Mouse (Mus musculus) heart, embryonic 14.5 days (tissue): ENCODE measurements around the gene Klhl8. TPM values are rescaled to one million over a fixed set of nuclear protein-coding genes. Genes with fewer than 3 reads are reported as not detected.

Source experiments
- ATAC-seq: fragments of 200-750 bp; cut with Nextera tagmentation; 2 replicates; pipeline ENCODE4 v1.8.0; 2017; ENCODE audit warnings: low read depth, moderate TSS enrichment; ENCODE audit not compliant: insufficient number of reproducible peaks, insufficient read depth, low FRiP score
- H3K27ac ChIP-seq, 2 experiments: fragments of 200-500 bp in 1 of 2; fragments of 300-500 bp in 1 of 2; sonication (generic) in 1 of 2; replicated peaks in 1 of 2; 2 replicates each; pipeline ENCODE4 v1.5.1; 2012 to 2014; ENCODE audit warnings: low read depth in 2 of 2, low read length in 2 of 2, control low read depth in 1 of 2, mild to moderate bottlenecking in 1 of 2, mixed read lengths in 1 of 2; ENCODE audit not compliant: control insufficient read depth in 1 of 2, insufficient read depth in 1 of 2
- H3K27me3 ChIP-seq: fragments of 300-500 bp; sonication (generic); 2 replicates; pipeline ENCODE4 v1.6.1; 2014; ENCODE audit warnings: mild to moderate bottlenecking, low read length, control low read depth; ENCODE audit not compliant: control insufficient read depth, insufficient read depth
- H3K36me3 ChIP-seq: fragments of 300-500 bp; sonication (generic); 2 replicates; pipeline ENCODE4 v1.6.1; 2014; ENCODE audit warnings: mild to moderate bottlenecking, control low read depth, low read length, mixed read lengths; ENCODE audit not compliant: control insufficient read depth, insufficient read depth
- H3K4me1 ChIP-seq, 2 experiments: fragments of 200-500 bp in 1 of 2; fragments of 300-500 bp in 1 of 2; sonication (generic) in 1 of 2; 2 replicates each; pipeline ENCODE4 v1.6.1; 2012 to 2014; ENCODE audit warnings: low read length in 2 of 2, control low read depth in 1 of 2, mixed read lengths in 1 of 2; ENCODE audit not compliant: control insufficient read depth in 2 of 2, insufficient read depth in 2 of 2
- H3K4me2 ChIP-seq: fragments of 300-500 bp; sonication (generic); 2 replicates; pipeline ENCODE4 v1.6.1; 2014; ENCODE audit warnings: mild to moderate bottlenecking, low read length
- H3K4me3 ChIP-seq, 2 experiments: fragments of 200-500 bp in 1 of 2; fragments of 300-500 bp in 1 of 2; sonication (generic) in 1 of 2; 2 replicates each; pipeline ENCODE4 v1.5.1; 2012 to 2014; ENCODE audit warnings: low read length in 2 of 2, mild to moderate bottlenecking in 2 of 2, control low read depth in 1 of 2, low read depth in 1 of 2, moderate library complexity in 1 of 2; ENCODE audit not compliant: control insufficient read depth in 1 of 2, insufficient read depth in 1 of 2
- H3K9ac ChIP-seq: fragments of 300-500 bp; sonication (generic); 2 replicates; pipeline ENCODE4 v1.6.1; 2014; ENCODE audit warnings: mild to moderate bottlenecking, low read length
- H3K9me3 ChIP-seq: fragments of 300-500 bp; sonication (generic); 2 replicates; pipeline ENCODE4 v1.6.1; 2016; ENCODE audit warnings: low read length, control low read depth; ENCODE audit not compliant: control insufficient read depth
- whole genome bisulfite sequencing: fragments of 180-500 bp; shearing (Covaris S2); extraction: QIAGEN DNeasy Blood & Tissue Kit; methylation state at CpG from one replicate; pipeline ENCODE4 v1.1.7; 2014; 5-methylcytosine and 5-hydroxymethylcytosine counted together
- polyA plus RNA-seq: library from polyadenylated mRNA; unstranded; fragments of >200 nt; fragmentation: Nextera tagmentation; extraction: Ambion mirVana; gene quantifications from 2 replicates; pipeline ENCODE4 v1.2.1, GENCODE M21; 2014

Gene Klhl8
- polyA plus RNA-seq, 1 experiment from 2014 or later: 11.9 TPM

GRCm38 (mm10) chr5:103845418-103846153 lies 65.5 kb downstream of the Klhl8 start:
- no peak overlapping the region for H3K27ac ChIP-seq
- no peaks in the 10 kb centered on the region for H3K9me3 ChIP-seq
- H3K36me3 ChIP-seq: peaks cover 83% of the 10 kb centered on the region
- H3K4me2 ChIP-seq: no peak overlapping the region
- H3K9ac ChIP-seq: no peak overlapping the region
- ATAC-seq: no peak
- H3K4me3 ChIP-seq: no peak overlapping the region
- no peaks in the 10 kb centered on the region for H3K4me1 ChIP-seq
- WGBS: 84% methylated on average over 19 of the region's 19 CpGs
- no peaks in the 10 kb centered on the region for H3K27me3 ChIP-seq

- Histone ChIP-seq H3K4me3 (no peak overlapping the region), H3K9me3 (no peaks in the 10 kb centered on the region), H3K4me2 (no peak overlapping the region), H3K27ac (no peak overlapping the region), H3K9ac (no peak overlapping the region), H3K4me1 (peaks cover 10 to 12% of the 10 kb centered on the region in 2 experiments), H3K27me3 (no peaks in the 10 kb centered on the region), H3K36me3 (peaks cover 68% of the 10 kb centered on the region)
- 48% methylated on average over 1 of the region's 1 CpGs for WGBS
- ATAC-seq: no peak
These were observed 67.1 kb downstream of the Klhl8 start for GRCm38 (mm10) chr5:103843938-103844337.

DNA sequence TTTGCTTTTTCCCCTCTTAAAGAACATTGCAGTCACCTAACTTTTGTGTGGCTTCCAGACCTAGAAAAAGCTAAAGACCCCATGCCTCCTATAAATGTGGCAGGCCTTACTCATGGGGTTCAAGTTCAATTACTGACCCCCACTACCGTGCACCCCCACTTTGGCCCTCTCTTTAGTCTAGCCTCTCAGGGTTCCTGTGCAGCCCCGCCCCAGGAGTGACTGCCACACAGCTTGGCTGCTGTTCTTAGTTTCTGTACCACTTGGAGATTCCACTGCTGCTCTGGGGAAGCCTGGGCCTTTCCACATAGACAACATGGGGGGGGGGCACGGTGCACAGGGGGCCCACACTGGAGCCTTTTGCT lies 71.8 kb downstream of the Klhl8 start:
- Histone ChIP-seq H3K36me3 (peaks cover 37% of the 10 kb centered on the region), H3K4me1 (peaks cover 25 to 36% of the 10 kb centered on the region in 2 experiments), H3K4me3 (no peak overlapping the region), H3K27ac (peak overlapping the region; percentile 37 to 68; a peak in 3 of 4 replicates), H3K4me2 (no peak overlapping the region), H3K9me3 (no peaks in the 10 kb centered on the region), H3K9ac (no peak overlapping the region), H3K27me3 (no peaks in the 10 kb centered on the region)
- 54% methylated on average over 3 of the region's 3 CpGs for WGBS
- 0 out of 2 replicates have a peak, but pooled peaks have one; percentile 10 for ATAC-seq

- Histone ChIP-seq H3K36me3 (peaks cover 37% of the 10 kb centered on the region), H3K27ac (peak overlapping the region; percentile 37 to 68; a peak in 2 of 4 replicates), H3K9ac (no peak overlapping the region), H3K4me3 (no peak overlapping the region), H3K9me3 (no peaks in the 10 kb centered on the region), H3K4me2 (no peak overlapping the region), H3K27me3 (no peaks in the 10 kb centered on the region), H3K4me1 (peaks cover 28 to 41% of the 10 kb centered on the region in 2 experiments)
- 84% methylated on average over 15 of the region's 15 CpGs for whole genome bisulfite sequencing
- 0 out of 2 replicates have a peak, but pooled peaks have one; percentile 42 for ATAC-seq
These were observed 72.4 kb downstream of the Klhl8 start for GRCm38 (mm10) chr5:103838550-103839264.

- no peaks in the 10 kb centered on the region for H3K9me3 ChIP-seq
- no peak overlapping the region for H3K4me2 ChIP-seq
- no peak overlapping the region for H3K4me3 ChIP-seq
- H3K9ac ChIP-seq: no peak overlapping the region
- 56% methylated on average over 10 of the region's 11 CpGs for WGBS
- 0 out of 2 replicates have a peak, but pooled peaks cover 2% of the 10 kb centered on the region for H3K27me3 ChIP-seq
- no peak overlapping the region for H3K27ac ChIP-seq
- ATAC-seq: no peak
- H3K4me1 ChIP-seq: peaks cover 29 to 41% of the 10 kb centered on the region in 2 experiments
- peaks cover 18% of the 10 kb centered on the region for H3K36me3 ChIP-seq
These were observed 74.8 kb downstream of the Klhl8 start for GRCm38 (mm10) chr5:103836148-103836784.

- Histone ChIP-seq H3K9ac (no peak overlapping the region), H3K27ac (no peak overlapping the region), H3K4me3 (no peak overlapping the region), H3K27me3 (0 out of 2 replicates have a peak, but pooled peaks cover 2% of the 10 kb centered on the region), H3K4me1 (peaks cover 29 to 41% of the 10 kb centered on the region in 2 experiments), H3K9me3 (no peaks in the 10 kb centered on the region), H3K4me2 (no peak overlapping the region), H3K36me3 (peaks cover 14% of the 10 kb centered on the region)
- 64% methylated on average over 15 of the region's 15 CpGs for WGBS
- no peak; the same call in 1 of the 2 replicates for ATAC-seq
These were observed 75.5 kb downstream of the Klhl8 start for GRCm38 (mm10) chr5:103835471-103836147.

- Histone ChIP-seq H3K4me1 (peaks cover 24 to 37% of the 10 kb centered on the region in 2 experiments), H3K4me2 (no peak overlapping the region), H3K9ac (no peak overlapping the region), H3K9me3 (no peaks in the 10 kb centered on the region), H3K27me3 (0 out of 2 replicates have a peak, but pooled peaks cover 2% of the 10 kb centered on the region), H3K36me3 (peaks cover 36% of the 10 kb centered on the region), H3K27ac (no peak overlapping the region), H3K4me3 (no peak overlapping the region)
- WGBS: 88% methylated on average over 1 of the region's 1 CpGs
- no peak for ATAC-seq
These were observed 80.2 kb downstream of the Klhl8 start for GRCm38 (mm10) chr5:103830886-103831285.
